Mouse (Mus musculus) embryonic fibroblast, embryonic 13.5 days (primary cell): ENCODE data around the gene Ttc9.
A peak's percentile ranks its signal among the peaks of the same experiment; 100 is the strongest.

Experiments used
- CTCF ChIP-seq: IDR thresholded peaks from 2 replicates; pipeline ENCODE4 v1.5.1; 2011; ENCODE audit warnings: mild to moderate bottlenecking, control low read depth, low read length, moderate library complexity, borderline replicate concordance; ENCODE audit not compliant: insufficient read depth
- POLR2A ChIP-seq: IDR thresholded peaks from 2 replicates; pipeline ENCODE4 v1.6.1; 2011; ENCODE audit warnings: low read depth, mild to moderate bottlenecking, control low read depth, low read length, moderate library complexity

DNA sequence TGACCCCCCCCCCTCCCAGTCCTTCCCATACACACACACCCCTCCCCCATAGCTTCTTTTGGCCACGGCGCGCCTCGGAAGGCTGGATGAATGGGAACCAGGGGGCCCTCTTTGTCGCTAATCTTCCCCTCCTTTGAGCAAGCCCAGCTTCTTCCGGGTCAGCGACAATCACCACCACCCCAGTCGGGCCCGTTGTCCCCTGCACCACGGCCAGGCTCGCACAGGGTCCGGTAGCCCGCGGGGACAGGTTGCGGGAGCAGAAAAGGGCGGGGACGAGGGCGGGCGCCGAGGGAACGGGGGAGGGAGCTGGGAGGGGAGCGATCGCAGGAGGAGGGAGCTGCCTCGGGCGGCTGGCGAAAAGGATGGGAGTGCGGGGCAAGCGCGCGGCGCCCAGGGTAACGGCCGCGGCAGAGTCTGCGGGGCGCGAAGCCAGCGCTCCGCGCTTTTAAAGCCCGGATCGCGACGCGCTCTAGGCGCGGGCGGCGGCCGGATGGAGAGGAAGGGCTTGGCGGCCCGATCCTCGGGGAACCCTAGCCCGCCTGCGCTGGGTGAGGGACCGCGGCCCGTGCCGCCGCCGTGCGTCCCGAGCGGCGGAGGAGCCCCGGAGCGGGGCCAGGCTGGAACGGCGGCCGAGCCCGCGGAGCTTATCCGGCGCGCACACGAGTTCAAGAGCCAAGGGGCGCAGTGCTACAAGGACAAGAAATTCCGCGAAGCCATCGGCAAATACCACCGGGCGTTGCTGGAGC is at the start of gene Ttc9:
- no peak for TF ChIP-seq CTCF
- peak; percentile 51; the same call in 1 of the 2 replicates for TF ChIP-seq POLR2A
